Mouse (Mus musculus) C2C12 (cell line): ENCODE measurements around the gene Acoxl.

ENCODE experiments used
- CTCF ChIP-seq: IDR thresholded peaks from one replicate; pipeline ENCODE4 v1.5.1; 2011; ENCODE audit not compliant: control insufficient read depth, insufficient read depth, insufficient read length
- MAX ChIP-seq: IDR thresholded peaks from one replicate; pipeline ENCODE4 v1.6.1; 2011; ENCODE audit warnings: mild to moderate bottlenecking, control low read depth
- MYOD1 ChIP-seq: IDR thresholded peaks from one replicate; pipeline ENCODE4 v1.6.1; 2011; ENCODE audit warnings: low read depth; ENCODE audit not compliant: control insufficient read depth, insufficient read length
- USF1 ChIP-seq: IDR thresholded peaks from one replicate; pipeline ENCODE4 v1.6.1; 2011; ENCODE audit warnings: low read depth, mild to moderate bottlenecking, control low read depth, moderate library complexity

DNA sequence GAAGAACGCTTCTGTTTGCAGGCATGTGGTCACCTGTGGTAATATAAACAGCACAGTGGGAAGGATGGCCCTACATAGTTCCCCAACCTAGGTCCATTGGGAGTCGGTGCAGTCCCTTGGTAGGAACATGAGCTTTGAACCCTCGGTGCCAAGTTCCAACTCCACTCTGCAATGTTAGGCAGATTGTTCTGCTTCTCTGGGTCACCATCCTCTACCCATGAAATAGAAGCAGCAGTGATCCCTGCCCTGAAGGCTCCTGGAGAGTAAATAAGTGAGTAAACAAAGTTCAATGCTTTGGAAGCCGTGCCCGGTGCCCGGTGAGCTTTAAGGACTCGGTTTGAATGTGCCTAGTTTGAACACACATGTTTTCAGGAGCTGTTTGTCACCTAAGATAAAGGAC, 233.1 kb downstream of the Acoxl start:
- TF ChIP-seq CTCF (no peak), MYOD1 (no peak), USF1 (no peak), MAX (no peak)
